Mouse (Mus musculus) embryonic facial prominence, embryonic 10.5 days (tissue): ENCODE measurements around the gene Eef1akmt4. TPM values are rescaled to one million over a fixed set of nuclear protein-coding genes. Genes with fewer than 3 reads are reported as not detected.
"Not testable (repeated sequence)": the region's sequence is repeated elsewhere in the genome, so short reads cannot be mapped to it uniquely, and the experiment has no call there.

Experiments used
- DNase-seq: peaks from one replicate; pipeline ENCODE4 v3.0.0-alpha.2; 2017; ENCODE audit warnings: low spot score
- H3K27ac ChIP-seq: fragments of 300-500 bp; sonication (generic); replicated peaks from 2 replicates; pipeline ENCODE4 v1.5.1; 2016; ENCODE audit warnings: mild to moderate bottlenecking
- H3K27me3 ChIP-seq: fragments of 300-500 bp; sonication (generic); replicated peaks from 2 replicates; pipeline ENCODE4 v1.6.1; 2016; ENCODE audit warnings: low read depth, mild to moderate bottlenecking; ENCODE audit not compliant: poor library complexity, severe bottlenecking
- H3K36me3 ChIP-seq: fragments of 300-500 bp; sonication (generic); replicated peaks from 2 replicates; pipeline ENCODE4 v1.6.1; 2016; ENCODE audit warnings: mild to moderate bottlenecking, moderate library complexity
- H3K4me1 ChIP-seq: fragments of 300-500 bp; sonication (generic); 2 replicates; pipeline ENCODE4 v1.6.1; 2016
- H3K4me3 ChIP-seq: fragments of 300-500 bp; sonication (generic); 2 replicates; pipeline ENCODE4 v1.5.1; 2016; ENCODE audit warnings: mild to moderate bottlenecking, moderate library complexity
- H3K9me3 ChIP-seq: fragments of 300-500 bp; sonication (generic); 2 replicates; pipeline ENCODE4 v1.6.1; 2016; ENCODE audit warnings: mild to moderate bottlenecking
- WGBS: fragments of 180-500 bp; shearing (Covaris S2); methylation state at CpG from one replicate; pipeline ENCODE4 v1.1.7; 2016; 5-methylcytosine and 5-hydroxymethylcytosine counted together
- microRNA counts: library from miRNA; unstranded; fragments of <30 nt; microRNA quantifications from one replicate; lab custom pipeline; 2017
- microRNA-seq: library from miRNA; unstranded; fragments of <30 nt; microRNA quantifications from one replicate; pipeline ENCODE4, GENCODE M21; 2017
- polyA plus RNA-seq: library from polyadenylated mRNA; unstranded; fragments of >200 nt; fragmentation: Nextera tagmentation; extraction: Ambion mirVana; gene quantifications from 2 replicates; pipeline ENCODE4 v1.2.1, GENCODE M21; 2016

Gene Eef1akmt4
- polyA plus RNA-seq, 1 experiment from 2014 or later = 45.8 TPM

- no peak overlapping the region for H3K27ac ChIP-seq
- no peaks in the 10 kb centered on the region for H3K36me3 ChIP-seq
- no peak overlapping the region for H3K4me3 ChIP-seq
- no peaks in the 10 kb centered on the region for H3K4me1 ChIP-seq
- DNase-seq = no peak
- H3K9me3 ChIP-seq = no peaks in the 10 kb centered on the region
- no peaks in the 10 kb centered on the region for H3K27me3 ChIP-seq
- 84% methylated on average over 8 of the region's 8 CpGs for WGBS
Measured at GRCm38 (mm10) chr16:20638367-20638766, 27.0 kb downstream of the Eef1akmt4 start.

- Histone ChIP-seq H3K27me3 (no peaks in the 10 kb centered on the region), H3K27ac (no peak overlapping the region), H3K4me3 (no peak overlapping the region), H3K36me3 (no peaks in the 10 kb centered on the region), H3K4me1 (no peaks in the 10 kb centered on the region), H3K9me3 (no peaks in the 10 kb centered on the region)
- WGBS = 2% methylated on average over 8 of the region's 8 CpGs
- DNase-seq = peak; percentile 76
Measured at GRCm38 (mm10) chr16:20642161-20642560, 30.8 kb downstream of the Eef1akmt4 start.

- Histone ChIP-seq H3K4me1 (no peaks in the 10 kb centered on the region), H3K4me3 (no peak overlapping the region), H3K9me3 (no peaks in the 10 kb centered on the region), H3K27ac (no peak overlapping the region), H3K27me3 (no peaks in the 10 kb centered on the region), H3K36me3 (no peaks in the 10 kb centered on the region)
- DNase-seq = no peak
- WGBS = 85% methylated on average over 7 of the region's 7 CpGs
Measured at GRCm38 (mm10) chr16:20643911-20644310, 32.5 kb downstream of the Eef1akmt4 start.

- H3K4me1 ChIP-seq = peaks cover 18% of the 10 kb centered on the region
- H3K27me3 ChIP-seq = no peaks in the 10 kb centered on the region
- H3K4me3 ChIP-seq = peak within 1 kb of the TSS; percentile 97
- H3K36me3 ChIP-seq = peaks cover 36% of the 10 kb centered on the region
- 3% methylated on average over 46 of the region's 46 CpGs for WGBS
- H3K27ac ChIP-seq = peak within 1 kb of the TSS; percentile 89
- H3K9me3 ChIP-seq = no peaks in the 10 kb centered on the region
- DNase-seq = peak; percentile 97
Measured at GRCm38 (mm10) chr16:20651076-20651946, 39.9 kb downstream of the Eef1akmt4 start, which contains the start of gene Psmd2. Gene Psmd2 (plus strand): TSS chr16:20651652.

GRCm38 (mm10) chr16:20651947-20652310 is 40.5 kb downstream of the Eef1akmt4 start:
- 11% methylated on average over 12 of the region's 12 CpGs for WGBS
- H3K4me3 ChIP-seq = peak overlapping the region; percentile 97
- no peaks in the 10 kb centered on the region for H3K27me3 ChIP-seq
- peak overlapping the region; percentile 89 for H3K27ac ChIP-seq
- peaks cover 42% of the 10 kb centered on the region for H3K36me3 ChIP-seq
- no peaks in the 10 kb centered on the region for H3K9me3 ChIP-seq
- DNase-seq = no peak
- peaks cover 18% of the 10 kb centered on the region for H3K4me1 ChIP-seq

GRCm38 (mm10) chr16:20653315-20653714 is 41.9 kb downstream of the Eef1akmt4 start:
- no peaks in the 10 kb centered on the region for H3K9me3 ChIP-seq
- H3K27ac ChIP-seq = no peak overlapping the region
- no peak for DNase-seq
- WGBS = 63% methylated on average over 2 of the region's 2 CpGs
- H3K27me3 ChIP-seq = no peaks in the 10 kb centered on the region
- H3K36me3 ChIP-seq = peaks cover 56% of the 10 kb centered on the region
- peaks cover 18% of the 10 kb centered on the region for H3K4me1 ChIP-seq
- peak overlapping the region; percentile 97; the same call in 1 of the 2 replicates for H3K4me3 ChIP-seq

GRCm38 (mm10) chr16:20657661-20658060 is 46.3 kb downstream of the Eef1akmt4 start:
- DNase-seq = no peak
- Histone ChIP-seq H3K9me3 (no peaks in the 10 kb centered on the region), H3K27ac (no peak overlapping the region), H3K27me3 (no peaks in the 10 kb centered on the region), H3K36me3 (peaks cover 99% of the 10 kb centered on the region), H3K4me3 (no peak overlapping the region), H3K4me1 (peaks cover 7% of the 10 kb centered on the region)
- WGBS = 94% methylated on average over 4 of the region's 4 CpGs

- not testable (repeated sequence) for H3K4me1 ChIP-seq, H3K4me3 ChIP-seq, H3K27me3 ChIP-seq, H3K27ac ChIP-seq, DNase-seq, H3K9me3 ChIP-seq
- 97% methylated on average over 6 of the region's 6 CpGs for WGBS
- H3K36me3 ChIP-seq = peaks cover 30% of the 10 kb centered on the region
Measured at GRCm38 (mm10) chr16:20668013-20668412, 56.6 kb downstream of the Eef1akmt4 start, which contains the start of gene Eif4g1. Gene Eif4g1 (plus strand): TSS chr16:20668313.

MicroRNA genes within 50 kb of the gene (microRNA counts, 519-probe panel; counts per million panel counts)
- microRNA mmu-miR-1224 (lab: Ali Mortazavi, UCI) = 5,722 counts per million, percentile 92 among the panel's probes with 10 or more counts

Small RNA genes within 50 kb of the gene (microRNA-seq; reads per million reads assigned to microRNA genes)
- 2.1 reads per million for gene Mir1224

Other genes starting within 250 kb of the Eef1akmt4 start
- 63.9 and 64.3 TPM in 2 replicates for gene Abcc5, start 185.2 kb upstream of the Eef1akmt4 start, polyA plus RNA-seq
- 157 and 169 TPM in 2 replicates for gene Eif2b5, start 112.8 kb upstream of the Eef1akmt4 start, polyA plus RNA-seq
- 33.0 and 35.1 TPM in 2 replicates for gene Dvl3, start 94.6 kb upstream of the Eef1akmt4 start, polyA plus RNA-seq
- gene Ap2m1, start 76.1 kb upstream of the Eef1akmt4 start, polyA plus RNA-seq = 604 and 650 TPM in 2 replicates
- 57.2 and 59.6 TPM in 2 replicates for gene Abcf3, start 63.0 kb upstream of the Eef1akmt4 start, polyA plus RNA-seq
- gene Vwa5b2, start 22.1 kb upstream of the Eef1akmt4 start, polyA plus RNA-seq = 2.0 and 3.0 TPM in 2 replicates
- 0.49 TPM in 1 of 2 replicates, not detected in the other for gene Gm49333, start within 50 bp of the Eef1akmt4 start, polyA plus RNA-seq
- gene Alg3, start 142 bp downstream of the Eef1akmt4 start, polyA plus RNA-seq = 53.9 and 59.2 TPM in 2 replicates
- 1.4 TPM in 2 replicates for gene Camk2n2, start 9.7 kb downstream of the Eef1akmt4 start, polyA plus RNA-seq
- gene Ece2, start 18.2 kb downstream of the Eef1akmt4 start, polyA plus RNA-seq = 3.3 and 4.1 TPM in 2 replicates
- gene Psmd2, start 40.1 kb downstream of the Eef1akmt4 start, polyA plus RNA-seq = 520 and 530 TPM in 2 replicates
- gene Eif4g1, start 56.7 kb downstream of the Eef1akmt4 start, polyA plus RNA-seq = 251 and 260 TPM in 2 replicates
- gene Fam131a, start 81.6 kb downstream of the Eef1akmt4 start, polyA plus RNA-seq = 2.9 and 4.8 TPM in 2 replicates
- gene Polr2h, start 106.1 kb downstream of the Eef1akmt4 start, polyA plus RNA-seq = 151 and 153 TPM in 2 replicates
- 13.9 and 15.9 TPM in 2 replicates for gene Clcn2, start 106.2 kb downstream of the Eef1akmt4 start, polyA plus RNA-seq
- 1.3 and 1.4 TPM in 2 replicates for gene Chrd, start 121.5 kb downstream of the Eef1akmt4 start, polyA plus RNA-seq
- gene Thpo, start 122.9 kb downstream of the Eef1akmt4 start, polyA plus RNA-seq = 0.44 and 0.72 TPM in 2 replicates